Mouse (Mus musculus) neural tube, embryonic 12.5 days (tissue): ENCODE measurements around the gene Atxn1. TPM values are rescaled to one million over a fixed set of nuclear protein-coding genes. Genes with fewer than 3 reads are reported as not detected.

Experiments
- ATAC-seq: fragments of 200-750 bp; cut with Nextera tagmentation; 2 replicates; pipeline ENCODE4 v1.8.0; 2017; ENCODE audit warnings: low read depth, mild to moderate bottlenecking, moderate TSS enrichment, moderate library complexity; ENCODE audit not compliant: low FRiP score
- H3K27ac ChIP-seq: fragments of 300-500 bp; sonication (generic); 2 replicates; pipeline ENCODE4 v1.5.1; 2016
- H3K27me3 ChIP-seq: fragments of 300-500 bp; sonication (generic); replicated peaks from 2 replicates; pipeline ENCODE4 v1.6.1; 2016; ENCODE audit warnings: mild to moderate bottlenecking
- H3K36me3 ChIP-seq: fragments of 300-500 bp; sonication (generic); 2 replicates; pipeline ENCODE4 v1.6.1; 2016; ENCODE audit warnings: mild to moderate bottlenecking
- H3K4me1 ChIP-seq: fragments of 300-500 bp; sonication (generic); 2 replicates; pipeline ENCODE4 v1.6.1; 2016
- H3K4me2 ChIP-seq: fragments of 300-500 bp; sonication (generic); replicated peaks from 2 replicates; pipeline ENCODE4 v1.6.1; 2016; ENCODE audit warnings: mild to moderate bottlenecking
- H3K4me3 ChIP-seq: fragments of 300-500 bp; sonication (generic); 2 replicates; pipeline ENCODE4 v1.5.1; 2016
- H3K9ac ChIP-seq: fragments of 300-500 bp; sonication (generic); 2 replicates; pipeline ENCODE4 v1.6.1; 2016; ENCODE audit warnings: mild to moderate bottlenecking
- H3K9me3 ChIP-seq: fragments of 300-500 bp; sonication (generic); 2 replicates; pipeline ENCODE4 v1.6.1; 2016; ENCODE audit warnings: mild to moderate bottlenecking
- WGBS: fragments of 180-500 bp; shearing (Covaris S2); methylation state at CpG from one replicate; pipeline ENCODE4 v1.1.7; 2016; 5-methylcytosine and 5-hydroxymethylcytosine counted together
- polyA plus RNA-seq: library from polyadenylated mRNA; unstranded; fragments of >200 nt; fragmentation: Nextera tagmentation; extraction: Ambion mirVana; gene quantifications from 2 replicates; pipeline ENCODE4 v1.2.1, GENCODE M21; 2016

The Atxn1 gene
- polyA plus RNA-seq, 1 experiment from 2014 or later = 3.4 TPM

DNA sequence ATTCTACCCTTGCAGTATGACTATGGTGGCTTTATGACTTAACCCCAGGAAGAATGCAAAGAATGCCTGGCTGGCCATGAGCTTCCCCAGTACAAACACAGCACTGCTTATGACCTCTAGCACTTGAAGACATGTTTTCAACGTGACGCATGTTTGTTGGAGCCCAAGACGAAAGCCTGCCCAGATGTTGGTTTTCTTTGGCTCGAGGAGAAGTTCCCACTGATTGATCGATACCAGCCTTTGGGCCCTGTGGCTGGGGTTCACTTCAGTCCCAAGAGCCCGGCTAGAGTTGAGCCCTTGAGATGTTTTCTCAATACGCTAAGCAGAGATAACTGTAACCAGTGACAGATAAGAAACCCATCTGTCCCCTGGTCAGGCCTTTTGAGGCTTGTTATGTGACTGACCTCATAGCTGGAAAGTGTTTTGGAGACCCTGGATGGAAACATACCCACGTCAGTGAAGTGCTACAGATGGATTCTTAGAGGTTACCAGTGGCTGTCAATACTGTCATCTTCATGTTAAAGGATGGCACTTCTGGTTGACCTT, 337.5 kb downstream of the Atxn1 start:
- no peak for ATAC-seq
- Histone ChIP-seq H3K4me1 (0 out of 2 replicates have a peak, but pooled peaks cover 2% of the 10 kb centered on the region), H3K4me2 (no peak overlapping the region), H3K27ac (no peak overlapping the region), H3K27me3 (no peaks in the 10 kb centered on the region), H3K9ac (no peak overlapping the region), H3K9me3 (no peaks in the 10 kb centered on the region), H3K36me3 (no peaks in the 10 kb centered on the region), H3K4me3 (no peak overlapping the region)
- 81% methylated on average over 8 of the region's 8 CpGs for WGBS

DNA sequence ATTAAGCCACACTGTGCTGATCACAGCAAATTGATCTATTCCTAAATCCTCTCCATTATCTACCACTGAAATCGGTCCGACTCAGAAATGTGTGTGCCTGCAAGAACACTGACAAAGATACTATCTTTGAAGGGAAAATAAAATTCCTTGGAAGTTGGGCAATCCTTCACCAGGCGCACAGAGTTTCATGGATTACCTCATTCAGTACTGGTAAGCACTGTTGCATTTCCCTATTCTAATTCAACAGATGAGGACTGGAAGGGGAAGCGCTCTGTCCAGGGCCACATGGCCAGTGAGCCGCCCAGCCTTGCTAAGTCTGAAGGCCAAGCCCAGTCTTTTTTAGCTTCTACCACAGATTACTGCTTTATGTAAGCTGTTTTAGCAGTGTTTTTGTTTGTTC, 339.1 kb downstream of the Atxn1 start:
- Histone ChIP-seq H3K4me2 (no peak overlapping the region), H3K27ac (no peak overlapping the region), H3K36me3 (no peaks in the 10 kb centered on the region), H3K27me3 (no peaks in the 10 kb centered on the region), H3K9ac (no peak overlapping the region), H3K4me1 (0 out of 2 replicates have a peak, but pooled peaks cover 2% of the 10 kb centered on the region), H3K4me3 (no peak overlapping the region), H3K9me3 (no peaks in the 10 kb centered on the region)
- ATAC-seq = no peak
- 96% methylated on average over 5 of the region's 5 CpGs for WGBS

DNA sequence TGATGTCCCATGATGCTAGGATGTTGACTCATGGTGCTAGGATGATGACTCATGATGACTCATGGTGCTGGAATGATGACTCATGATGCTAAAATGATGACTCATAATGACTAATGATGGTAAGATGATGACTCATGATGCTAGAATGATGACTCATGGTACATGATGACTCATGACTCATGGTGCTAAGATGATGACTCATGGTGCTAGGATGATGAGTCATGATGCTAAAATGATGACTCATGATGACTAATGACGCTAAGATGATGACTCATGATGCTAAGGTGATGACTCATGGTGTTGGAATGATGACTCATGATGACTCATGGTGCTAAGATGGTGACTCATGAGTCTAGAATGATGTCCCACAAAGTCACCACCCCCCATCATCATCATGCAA, 341.0 kb downstream of the Atxn1 start:
- Histone ChIP-seq H3K27me3 (no peaks in the 10 kb centered on the region), H3K4me3 (no peak overlapping the region), H3K9me3 (no peaks in the 10 kb centered on the region), H3K36me3 (no peaks in the 10 kb centered on the region), H3K9ac (no peak overlapping the region), H3K27ac (no peak overlapping the region), H3K4me1 (0 out of 2 replicates have a peak, but pooled peaks cover 2% of the 10 kb centered on the region), H3K4me2 (no peak overlapping the region)
- no peak for ATAC-seq
- 76% methylated on average over 1 of the region's 1 CpGs for WGBS

DNA sequence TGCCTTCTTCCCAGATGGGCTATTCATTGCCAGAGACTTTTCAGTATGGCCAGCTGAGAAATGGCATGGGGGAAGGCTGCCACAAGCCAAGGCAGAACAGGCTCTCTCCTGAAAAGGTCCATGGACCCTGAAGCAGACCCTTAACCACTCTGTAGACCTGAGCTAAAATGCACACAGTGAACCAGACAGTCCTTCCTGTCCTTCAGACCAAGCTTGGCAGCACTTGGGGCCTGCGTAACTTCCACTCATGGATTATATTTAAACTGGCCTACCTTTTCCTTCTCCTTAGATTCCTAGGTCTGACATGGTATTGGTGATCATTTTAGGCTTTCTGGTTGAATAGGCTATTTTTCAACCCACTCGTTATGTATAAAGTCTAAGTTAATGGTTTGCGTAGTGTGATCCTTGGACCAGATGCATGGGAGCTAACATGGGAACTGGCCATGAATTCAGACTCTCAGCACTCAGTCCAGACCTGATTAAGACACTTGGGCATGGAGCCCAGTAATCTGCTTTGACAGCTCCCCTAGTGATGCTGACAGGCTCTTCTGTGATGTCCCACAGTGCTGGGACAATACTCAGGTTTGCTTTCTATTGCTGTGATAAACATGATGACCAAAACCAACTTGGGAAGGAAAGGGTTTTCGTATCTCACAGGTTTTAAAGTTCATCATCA, 341.8 kb downstream of the Atxn1 start:
- Histone ChIP-seq H3K4me2 (no peak overlapping the region), H3K9ac (no peak overlapping the region), H3K36me3 (no peaks in the 10 kb centered on the region), H3K9me3 (no peaks in the 10 kb centered on the region), H3K4me1 (0 out of 2 replicates have a peak, but pooled peaks cover 2% of the 10 kb centered on the region), H3K27ac (no peak overlapping the region), H3K27me3 (no peaks in the 10 kb centered on the region), H3K4me3 (no peak overlapping the region)
- no peak for ATAC-seq
- WGBS = 96% methylated on average over 4 of the region's 4 CpGs

DNA sequence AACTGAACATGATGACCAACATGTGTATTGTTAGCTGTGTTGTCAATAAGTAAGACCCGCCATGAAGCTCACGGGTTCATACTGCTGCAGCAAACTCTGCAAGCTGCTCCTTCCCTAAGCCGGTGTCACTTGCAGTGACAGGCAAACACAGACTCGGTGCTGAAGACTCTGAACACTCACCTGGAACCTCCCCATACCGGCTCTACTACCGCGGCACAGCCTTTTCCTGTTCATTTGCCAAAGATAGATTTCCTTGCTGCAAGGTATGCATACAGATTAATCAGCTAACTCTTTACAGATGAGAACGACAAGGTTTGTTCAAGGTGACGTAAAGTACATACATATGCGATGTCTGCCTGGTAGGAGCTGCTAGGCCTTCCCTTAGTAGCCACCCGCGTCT, 344.1 kb downstream of the Atxn1 start:
- H3K9ac ChIP-seq = no peak overlapping the region
- H3K27me3 ChIP-seq = no peaks in the 10 kb centered on the region
- no peaks in the 10 kb centered on the region for H3K36me3 ChIP-seq
- H3K4me1 ChIP-seq = no peaks in the 10 kb centered on the region
- no peak overlapping the region for H3K4me3 ChIP-seq
- H3K9me3 ChIP-seq = no peaks in the 10 kb centered on the region
- 87% methylated on average over 12 of the region's 12 CpGs for WGBS
- no peak overlapping the region for H3K4me2 ChIP-seq
- H3K27ac ChIP-seq = no peak overlapping the region
- ATAC-seq = no peak

DNA sequence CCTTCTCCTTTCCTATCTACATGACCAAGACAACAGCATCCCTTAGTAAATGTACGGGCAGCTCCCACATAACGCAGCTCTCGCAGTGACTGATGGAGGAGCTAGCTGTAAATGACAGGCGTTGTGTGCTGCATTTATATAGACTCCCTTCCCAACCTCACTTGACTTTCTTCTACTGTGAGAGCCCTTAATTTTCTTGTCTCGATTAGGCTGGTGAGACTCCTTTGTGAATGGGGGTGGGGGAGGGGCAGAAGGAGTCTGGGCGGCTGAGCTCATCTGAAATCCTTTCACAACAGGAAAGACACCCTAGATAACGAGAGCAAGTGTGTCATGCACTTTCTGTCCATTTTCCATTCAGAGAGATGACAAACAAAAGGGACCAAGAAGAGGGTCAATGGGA, 344.5 kb downstream of the Atxn1 start:
- Histone ChIP-seq H3K4me2 (no peak overlapping the region), H3K27me3 (no peaks in the 10 kb centered on the region), H3K9me3 (no peaks in the 10 kb centered on the region), H3K4me3 (no peak overlapping the region), H3K27ac (no peak overlapping the region), H3K36me3 (no peaks in the 10 kb centered on the region), H3K4me1 (no peaks in the 10 kb centered on the region), H3K9ac (no peak overlapping the region)
- ATAC-seq = no peak
- 62% methylated on average over 7 of the region's 7 CpGs for WGBS

DNA sequence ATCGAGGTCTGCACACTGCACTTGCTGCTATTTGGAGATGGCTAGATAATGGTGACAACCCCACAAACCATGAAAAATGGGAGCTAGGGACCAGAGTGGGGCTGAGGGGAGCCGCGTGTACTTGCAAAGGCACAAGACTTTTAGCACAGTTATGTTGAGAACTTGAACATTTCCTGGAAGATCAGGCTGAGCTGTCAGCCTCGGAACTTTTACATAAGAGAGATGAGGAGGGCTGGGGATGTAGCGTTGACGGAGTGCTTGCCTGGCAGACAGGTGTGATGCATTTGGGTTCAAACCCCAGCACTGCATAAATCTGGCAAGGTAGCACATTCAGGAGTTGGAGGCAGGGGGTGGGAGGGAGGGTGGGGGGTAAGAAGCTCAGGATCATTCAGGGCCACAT, 346.8 kb downstream of the Atxn1 start:
- Histone ChIP-seq H3K9ac (no peak overlapping the region), H3K4me2 (no peak overlapping the region), H3K27me3 (no peaks in the 10 kb centered on the region), H3K4me3 (no peak overlapping the region), H3K27ac (no peak overlapping the region), H3K4me1 (no peaks in the 10 kb centered on the region; the same call in 1 of the 2 replicates), H3K9me3 (no peaks in the 10 kb centered on the region), H3K36me3 (no peaks in the 10 kb centered on the region)
- ATAC-seq = no peak
- WGBS = 87% methylated on average over 6 of the region's 6 CpGs

DNA sequence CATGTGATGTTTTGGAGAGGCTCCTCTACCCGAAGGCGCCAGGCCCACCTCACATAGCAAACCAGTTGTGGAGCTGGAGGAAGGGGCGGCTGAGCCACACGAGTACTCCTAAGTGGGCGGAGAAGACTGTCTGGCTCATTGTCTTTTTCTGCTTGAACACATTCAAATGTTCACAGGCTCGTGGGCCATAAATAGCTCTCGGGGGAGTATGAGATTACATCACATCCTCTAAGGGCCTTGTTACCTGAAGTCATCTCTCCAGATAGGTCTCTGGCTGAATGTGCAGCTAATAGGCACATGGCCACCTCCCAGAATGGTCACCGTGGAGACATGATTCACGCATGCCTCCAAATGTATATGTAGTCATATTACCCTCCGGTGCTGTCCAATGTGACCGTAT, 350.0 kb downstream of the Atxn1 start:
- Histone ChIP-seq H3K27ac (no peak overlapping the region), H3K9me3 (no peaks in the 10 kb centered on the region), H3K36me3 (no peaks in the 10 kb centered on the region), H3K4me1 (no peaks in the 10 kb centered on the region; the same call in none of the 2 replicates), H3K9ac (no peak overlapping the region), H3K4me2 (no peak overlapping the region), H3K4me3 (no peak overlapping the region), H3K27me3 (no peaks in the 10 kb centered on the region)
- WGBS = 56% methylated on average over 11 of the region's 11 CpGs
- no peak for ATAC-seq

DNA sequence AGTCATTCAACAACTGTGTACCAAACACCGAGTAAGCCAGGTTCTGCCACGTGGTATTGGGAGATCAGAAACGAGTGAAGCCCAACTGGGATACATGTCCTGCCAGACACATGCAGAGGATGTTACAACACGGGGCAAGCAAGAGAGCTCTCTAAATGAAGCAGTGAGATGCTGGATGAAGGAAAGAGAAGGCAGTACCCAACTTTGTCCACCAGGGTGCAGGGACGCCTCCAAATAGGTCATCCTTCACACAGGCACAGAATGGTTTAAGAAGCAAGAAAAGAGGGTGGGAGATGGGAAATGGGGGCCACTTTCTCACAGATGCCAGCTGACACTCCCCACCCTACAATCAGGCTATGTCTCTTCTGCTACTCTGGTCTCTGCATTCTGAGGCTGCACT, 351.5 kb downstream of the Atxn1 start:
- H3K9ac ChIP-seq = no peak overlapping the region
- no peaks in the 10 kb centered on the region; the same call in none of the 2 replicates for H3K4me1 ChIP-seq
- H3K4me3 ChIP-seq = no peak overlapping the region
- no peaks in the 10 kb centered on the region for H3K27me3 ChIP-seq
- no peaks in the 10 kb centered on the region for H3K36me3 ChIP-seq
- no peak overlapping the region for H3K4me2 ChIP-seq
- ATAC-seq = no peak
- WGBS = 36% methylated on average over 5 of the region's 5 CpGs
- no peaks in the 10 kb centered on the region for H3K9me3 ChIP-seq
- H3K27ac ChIP-seq = no peak overlapping the region

DNA sequence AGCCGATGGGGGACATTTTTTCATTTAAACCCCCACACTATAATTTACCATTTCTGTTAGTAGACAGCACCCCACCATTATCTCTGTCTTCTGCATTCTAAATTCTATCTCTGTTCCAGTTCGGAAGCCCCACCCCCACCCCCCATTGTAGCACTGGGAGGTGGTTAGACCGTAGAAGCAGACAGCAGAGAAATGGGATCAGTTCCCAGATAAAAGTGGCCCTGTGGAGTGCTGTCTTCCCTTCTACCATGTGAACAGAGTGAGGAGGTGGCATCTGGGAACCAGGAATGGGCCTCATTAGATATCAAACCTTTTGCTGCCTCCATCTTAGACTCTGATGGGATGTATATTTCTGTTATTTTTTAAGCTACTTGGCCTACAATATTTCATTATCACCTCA, 353.3 kb downstream of the Atxn1 start:
- H3K36me3 ChIP-seq = no peaks in the 10 kb centered on the region
- no peak for ATAC-seq
- WGBS = 82% methylated on average over 3 of the region's 3 CpGs
- no peaks in the 10 kb centered on the region; the same call in none of the 2 replicates for H3K4me1 ChIP-seq
- no peak overlapping the region for H3K4me2 ChIP-seq
- no peaks in the 10 kb centered on the region for H3K27me3 ChIP-seq
- no peaks in the 10 kb centered on the region for H3K9me3 ChIP-seq
- no peak overlapping the region for H3K9ac ChIP-seq
- no peak overlapping the region for H3K27ac ChIP-seq
- no peak overlapping the region for H3K4me3 ChIP-seq

DNA sequence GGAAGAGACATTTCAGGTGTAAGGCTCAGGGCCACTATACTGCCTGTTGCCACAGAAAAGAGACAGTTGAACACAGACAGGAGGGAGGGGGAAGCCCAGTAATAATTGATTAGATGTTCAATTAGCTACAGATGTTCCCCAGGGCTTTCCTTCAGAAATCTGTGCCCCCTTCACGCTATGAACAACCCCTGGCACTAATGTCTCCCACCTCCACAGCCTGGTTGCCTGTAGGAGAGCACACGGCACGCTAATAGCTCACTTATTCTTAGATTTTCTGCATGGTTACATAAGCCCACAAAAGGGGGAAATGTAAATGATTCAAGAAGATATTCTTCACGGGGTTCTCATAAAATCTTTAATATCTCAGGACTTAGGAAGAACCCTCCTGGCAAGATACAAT, 355.3 kb downstream of the Atxn1 start:
- Histone ChIP-seq H3K27ac (no peak overlapping the region), H3K4me3 (no peak overlapping the region), H3K9ac (no peak overlapping the region), H3K36me3 (no peaks in the 10 kb centered on the region), H3K27me3 (no peaks in the 10 kb centered on the region), H3K9me3 (no peaks in the 10 kb centered on the region), H3K4me1 (no peaks in the 10 kb centered on the region; the same call in none of the 2 replicates), H3K4me2 (no peak overlapping the region)
- ATAC-seq = no peak
- 39% methylated on average over 4 of the region's 4 CpGs for WGBS

DNA sequence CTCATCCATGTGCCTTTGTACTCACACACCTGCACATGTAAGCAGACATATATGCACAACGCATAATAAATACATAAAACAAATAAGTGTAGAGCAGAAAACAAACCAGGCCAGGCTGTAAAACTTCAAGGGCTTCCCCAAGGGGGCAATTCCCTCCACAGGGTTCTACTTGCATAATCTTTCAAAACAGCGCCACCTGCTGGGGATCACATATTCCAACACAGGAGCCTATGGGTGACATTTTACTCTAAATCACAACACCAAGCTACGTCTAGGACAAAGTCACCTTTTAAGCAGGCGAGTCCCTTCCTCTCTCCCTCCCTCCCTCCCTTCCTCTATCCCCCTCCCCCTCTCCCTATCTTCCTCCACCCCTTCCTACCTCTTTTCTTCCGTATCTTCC, 356.2 kb downstream of the Atxn1 start:
- H3K4me3 ChIP-seq = no peak overlapping the region
- no peak overlapping the region for H3K4me2 ChIP-seq
- no peak overlapping the region for H3K9ac ChIP-seq
- H3K27me3 ChIP-seq = no peaks in the 10 kb centered on the region
- no peaks in the 10 kb centered on the region for H3K9me3 ChIP-seq
- no peaks in the 10 kb centered on the region for H3K36me3 ChIP-seq
- no peak overlapping the region for H3K27ac ChIP-seq
- no peaks in the 10 kb centered on the region; the same call in 1 of the 2 replicates for H3K4me1 ChIP-seq
- 95% methylated on average over 5 of the region's 5 CpGs for WGBS
- ATAC-seq = no peak

DNA sequence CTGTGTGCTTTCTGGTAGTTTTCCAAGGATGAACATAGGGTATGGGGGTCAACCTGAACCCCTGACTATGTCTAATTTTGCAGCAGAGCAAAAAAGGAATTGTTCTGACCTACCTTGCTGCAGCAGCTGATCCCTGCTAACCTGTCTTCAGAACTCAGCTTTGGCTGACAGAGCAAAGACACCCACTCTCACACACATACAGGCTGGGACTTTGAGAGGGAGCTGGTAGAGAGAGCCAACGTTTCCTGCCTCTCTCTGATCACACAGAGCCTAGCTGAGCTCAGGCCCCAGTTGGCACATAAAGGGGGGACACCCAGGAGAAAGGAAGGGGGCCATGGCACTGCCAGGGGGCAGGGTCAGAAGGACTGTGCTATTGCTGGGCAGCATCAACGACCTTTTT, 356.9 kb downstream of the Atxn1 start:
- H3K4me2 ChIP-seq = no peak overlapping the region
- H3K27me3 ChIP-seq = no peaks in the 10 kb centered on the region
- H3K9ac ChIP-seq = no peak overlapping the region
- no peaks in the 10 kb centered on the region for H3K36me3 ChIP-seq
- no peaks in the 10 kb centered on the region; the same call in 1 of the 2 replicates for H3K4me1 ChIP-seq
- no peak for ATAC-seq
- no peak overlapping the region for H3K4me3 ChIP-seq
- no peaks in the 10 kb centered on the region for H3K9me3 ChIP-seq
- WGBS = 69% methylated on average over 2 of the region's 2 CpGs
- no peak overlapping the region for H3K27ac ChIP-seq
